ENCODE assay signal across 20 mouse cellular contexts in the genomic region with DNA sequence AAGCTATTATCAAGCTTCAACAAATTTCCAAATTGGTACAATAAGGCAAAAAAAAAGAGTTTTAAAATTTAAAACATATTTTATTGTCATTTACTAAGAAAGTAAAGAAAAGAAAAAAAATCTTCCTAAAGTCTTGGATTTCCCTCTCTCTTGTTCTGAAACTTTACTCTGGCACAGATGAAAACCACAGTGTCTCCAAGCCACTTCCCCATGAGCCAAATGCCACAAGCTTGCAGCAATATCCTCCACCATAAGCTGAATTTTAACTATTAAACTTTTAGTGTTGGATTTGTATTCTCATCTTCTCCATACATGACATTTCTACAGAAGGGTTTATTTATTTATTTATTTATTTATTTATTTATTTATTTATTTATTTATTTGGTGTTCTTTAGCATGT.
"Had no signal": no experiment of that assay in that cellular context is flagged by ENCODE, and none has a peak within 500 bp of the region (broad histone marks: within the 10 kb centered on the region; RNA-seq: fewer than 3 reads in every experiment).

No protein-coding gene starts in this region.

- H3K27me3 ChIP-seq: liver, embryonic 15.5 days; lung, embryonic 15.5 days; megakaryocyte, embryonic 14.5 days; midbrain, embryonic 13.5 days; midbrain, embryonic 15.5 days; neural tube, embryonic 12.5 days had no signal

- H3K9me3 ChIP-seq: liver, embryonic 15.5 days; lung, embryonic 15.5 days; midbrain, embryonic 13.5 days; midbrain, embryonic 15.5 days; neural tube, embryonic 12.5 days had no signal

- ATAC-seq: liver, postnatal 0 days; lung, postnatal 0 days; midbrain, embryonic 13.5 days; midbrain, embryonic 15.5 days had no signal

- H3K36me3 ChIP-seq: liver, embryonic 15.5 days; lung, embryonic 15.5 days; midbrain, embryonic 13.5 days; midbrain, embryonic 15.5 days; neural tube, embryonic 12.5 days had no signal

- H3K27ac ChIP-seq: liver, embryonic 15.5 days; lung, embryonic 15.5 days; macrophage; midbrain, embryonic 13.5 days; midbrain, embryonic 15.5 days; neural tube, embryonic 12.5 days had no signal

- H3K4me3 ChIP-seq: liver, embryonic 15.5 days; lung, embryonic 15.5 days; midbrain, embryonic 13.5 days; midbrain, embryonic 15.5 days; neural tube, embryonic 12.5 days had no signal

- H3K4me1 ChIP-seq: liver, embryonic 15.5 days; lung, embryonic 15.5 days; midbrain, embryonic 13.5 days; midbrain, embryonic 15.5 days; neural tube, embryonic 12.5 days had no signal

- DNase-seq: liver, postnatal 0 days; lung, adult 2 months; lung, postnatal 14 days; lung, postnatal 36 days; retina, postnatal 1 day; right cerebral cortex, adult 18-20 months; right cerebral cortex, postnatal 25 days; right cerebral cortex, postnatal 4 days; spleen, adult 18-20 months; thymus, adult 2 months; thymus, postnatal 25 days; thymus, postnatal 4 days had no signal
